Mouse (Mus musculus) liver, embryonic 14.5 days (tissue): ENCODE measurements at regions not wholly inside any gene's neighbourhood (a gene's known extent, or its start where the extent isn't known, plus 50 kb on each side); places are given as distances from the start of the nearest gene placed in this dataset.

Source experiments
- ATAC-seq: fragments of 200-750 bp; cut with Nextera tagmentation; 2 replicates; pipeline ENCODE4 v1.8.0; 2017; ENCODE audit warnings: moderate number of reproducible peaks, mild to moderate bottlenecking, moderate library complexity; ENCODE audit not compliant: insufficient read depth
- DNase-seq, 3 experiments: peaks; one replicate each; pipeline ENCODE4 v3.0.0-alpha.2; 2012 to 2013; ENCODE audit warnings: low read depth in 3 of 3, low spot score in 3 of 3
- H3K27ac ChIP-seq: fragments of 300-500 bp; sonication (generic); 2 replicates; pipeline ENCODE4 v1.5.1; 2014; ENCODE audit warnings: moderate library complexity, mild to moderate bottlenecking, control low read depth, inconsistent platforms
- H3K27me3 ChIP-seq: fragments of 300-500 bp; sonication (generic); 2 replicates; pipeline ENCODE4 v1.6.1; 2014; ENCODE audit warnings: mild to moderate bottlenecking, low read length, moderate library complexity; ENCODE audit not compliant: control insufficient read depth, insufficient read depth
- H3K36me3 ChIP-seq: fragments of 300-500 bp; sonication (generic); replicated peaks from 2 replicates; pipeline ENCODE4 v1.6.1; 2014; ENCODE audit warnings: low read depth; ENCODE audit not compliant: control insufficient read depth, insufficient read depth
- H3K4me1 ChIP-seq, 2 experiments: fragments of 200-500 bp in 1 of 2; fragments of 300-500 bp in 1 of 2; sonication (generic) in 1 of 2; replicated peaks; 2 replicates each; pipeline ENCODE4 v1.6.1; 2012 to 2014; ENCODE audit warnings: antibody characterized with exemption in 1 of 2, inconsistent platforms in 1 of 2, low read length in 1 of 2; ENCODE audit not compliant: control insufficient read depth in 2 of 2, insufficient read depth in 2 of 2
- H3K4me2 ChIP-seq: fragments of 300-500 bp; sonication (generic); 2 replicates; pipeline ENCODE4 v1.6.1; 2014; ENCODE audit warnings: low read depth, mild to moderate bottlenecking, control low read depth, moderate library complexity
- H3K4me3 ChIP-seq, 2 experiments: fragments of 200-500 bp in 1 of 2; fragments of 300-500 bp in 1 of 2; sonication (generic) in 1 of 2; 2 replicates each; pipeline ENCODE4 v1.5.1; 2012 to 2014; ENCODE audit warnings: low read depth in 2 of 2, low read length in 2 of 2, mild to moderate bottlenecking in 2 of 2, control low read depth in 1 of 2, inconsistent platforms in 1 of 2, moderate library complexity in 1 of 2; ENCODE audit not compliant: insufficient read depth in 1 of 2
- H3K9ac ChIP-seq: fragments of 300-500 bp; sonication (generic); replicated peaks from 2 replicates; pipeline ENCODE4 v1.6.1; 2014; ENCODE audit warnings: mild to moderate bottlenecking, control low read depth, moderate library complexity
- H3K9me3 ChIP-seq: fragments of 300-500 bp; sonication (generic); 2 replicates; pipeline ENCODE4 v1.6.1; 2016; ENCODE audit warnings: low read length, mixed read lengths; ENCODE audit not compliant: control insufficient read depth
- CTCF ChIP-seq: IDR thresholded peaks from 2 replicates; pipeline ENCODE4 v1.5.1; 2016; ENCODE audit warnings: antibody characterized with exemption, low read depth, control low read depth
- EP300 ChIP-seq: IDR thresholded peaks from 2 replicates; pipeline ENCODE4 v1.6.1; 2016; ENCODE audit warnings: antibody characterized with exemption, low read depth
- WGBS: fragments of 180-500 bp; shearing (Covaris S2); extraction: QIAGEN DNeasy Blood & Tissue Kit; methylation state at CpG from one replicate; pipeline ENCODE4 v1.1.7; 2014; ENCODE audit not compliant: insufficient replicate concordance; 5-methylcytosine and 5-hydroxymethylcytosine counted together

- Histone ChIP-seq H3K9ac (no peak overlapping the region), H3K27ac (no peak overlapping the region), H3K4me2 (no peak overlapping the region), H3K36me3 (no peaks in the 10 kb centered on the region), H3K27me3 (no peaks in the 10 kb centered on the region), H3K9me3 (no peaks in the 10 kb centered on the region), H3K4me3 (no peak overlapping the region), H3K4me1 (0 out of 4 replicates have a peak, but pooled peaks cover 0 to 2% of the 10 kb centered on the region in 2 experiments)
- ATAC-seq (no peak), DNase-seq (no peak)
- TF ChIP-seq CTCF (no peak), EP300 (no peak)
Observed at GRCm38 (mm10) chr15:62822305-62822704, 1022.7 kb downstream of the Gsdmc2 start.

- 29% methylated on average over 1 of the region's 1 CpGs for WGBS
- no peak for ATAC-seq
- H3K9ac ChIP-seq = no peak overlapping the region
- TF ChIP-seq CTCF (no peak), EP300 (no peak)
- H3K27me3 ChIP-seq = no peaks in the 10 kb centered on the region
- no peak overlapping the region for H3K27ac ChIP-seq
- no peaks in the 10 kb centered on the region for H3K36me3 ChIP-seq
- no peaks in the 10 kb centered on the region for H3K9me3 ChIP-seq
- H3K4me2 ChIP-seq = no peak overlapping the region
- H3K4me3 ChIP-seq = no peak overlapping the region
- DNase-seq = no peak
- H3K4me1 ChIP-seq = no peaks in the 10 kb centered on the region
Observed at GRCm38 (mm10) chr15:62813093-62813492, 1031.9 kb downstream of the Gsdmc2 start.

GRCm38 (mm10) chr15:62812026-62812425 is 1033.0 kb downstream of the Gsdmc2 start:
- H3K27me3 ChIP-seq = no peaks in the 10 kb centered on the region
- no peaks in the 10 kb centered on the region for H3K36me3 ChIP-seq
- no peak for ATAC-seq
- H3K27ac ChIP-seq = no peak overlapping the region
- H3K9me3 ChIP-seq = no peaks in the 10 kb centered on the region
- no peak overlapping the region for H3K4me2 ChIP-seq
- WGBS = 43% methylated on average over 2 of the region's 2 CpGs
- no peak overlapping the region for H3K4me3 ChIP-seq
- TF ChIP-seq CTCF (no peak), EP300 (no peak)
- no peak for DNase-seq
- H3K4me1 ChIP-seq = no peaks in the 10 kb centered on the region
- no peak overlapping the region for H3K9ac ChIP-seq

GRCm38 (mm10) chr15:62809320-62809719 is 1035.7 kb downstream of the Gsdmc2 start:
- Histone ChIP-seq H3K36me3 (no peaks in the 10 kb centered on the region), H3K27me3 (no peaks in the 10 kb centered on the region), H3K4me1 (no peaks in the 10 kb centered on the region), H3K27ac (no peak overlapping the region), H3K4me3 (no peak overlapping the region), H3K9ac (no peak overlapping the region), H3K9me3 (no peaks in the 10 kb centered on the region), H3K4me2 (no peak overlapping the region)
- no peak for DNase-seq
- 43% methylated on average over 3 of the region's 3 CpGs for WGBS
- no peak for ATAC-seq
- TF ChIP-seq CTCF = no peak
- no peak for TF ChIP-seq EP300

- Histone ChIP-seq H3K4me1 (no peaks in the 10 kb centered on the region), H3K4me3 (no peak overlapping the region), H3K4me2 (no peak overlapping the region), H3K36me3 (no peaks in the 10 kb centered on the region), H3K27me3 (no peaks in the 10 kb centered on the region), H3K9me3 (no peaks in the 10 kb centered on the region), H3K27ac (no peak overlapping the region), H3K9ac (no peak overlapping the region)
- TF ChIP-seq CTCF (no peak), EP300 (no peak)
- WGBS = 29% methylated on average over 4 of the region's 4 CpGs
- DNase-seq (no peak), ATAC-seq (no peak)
Observed at GRCm38 (mm10) chr15:62808087-62808808, 1036.7 kb downstream of the Gsdmc2 start.
